Mouse (Mus musculus): Measurements from ENCODE around the gene Gm42421.

- TF ChIP-seq POLR2A (IDR thresholded peaks at IDR 0.05; ENCODE audit: borderline replicate concordance, extremely low read depth, insufficient read depth, insufficient read length, poor library complexity, severe bottlenecking) (no peak), CTCF (IDR thresholded peaks at IDR 0.05; ENCODE audit: borderline replicate concordance, extremely low read depth, insufficient read depth, insufficient read length) (no peak)
Measured at GRCm38 (mm10) chr5:143980858-143981257, 52.9 kb downstream of the Gm42421 start.
